Mouse (Mus musculus) central nervous system, embryonic 14 days (tissue): ENCODE results near the gene Gm14862. TPM values are rescaled to one million over a fixed set of nuclear protein-coding genes. Genes with fewer than 3 reads are reported as not detected.

Experiments
- polyA plus RNA-seq: library from polyadenylated mRNA; depleted of rRNA; stranded (reverse); fragments of >200 nt; gene quantifications from 2 replicates; pipeline ENCODE4 v1.2.3, GENCODE M21; 2012; rRNA removed

The Gm14862 gene
- not detected in 2 replicates for polyA plus RNA-seq

DNA sequence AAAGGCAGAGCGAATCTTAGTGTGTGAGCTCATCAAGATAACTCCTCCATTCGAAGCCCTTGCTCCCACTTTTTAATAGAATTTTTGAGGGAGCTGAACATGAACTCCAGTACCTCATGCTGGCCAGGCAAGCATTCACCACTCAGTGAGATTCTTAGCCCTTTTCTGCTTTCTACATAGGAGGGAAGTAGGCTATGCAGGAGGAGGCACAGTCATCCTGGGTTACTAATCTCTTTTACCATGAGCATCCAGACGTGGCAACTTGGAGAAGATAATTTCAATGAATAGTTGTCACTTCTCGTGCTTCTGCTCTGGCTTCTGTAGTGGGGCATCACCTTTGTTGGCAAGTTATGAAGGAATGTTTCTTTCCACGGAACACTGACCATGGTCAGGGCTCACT lies at the start of gene Gm14862:
Gene Gm14862 (minus strand): TSS at position 134 of the 400 bp plus-strand sequence.

DNA sequence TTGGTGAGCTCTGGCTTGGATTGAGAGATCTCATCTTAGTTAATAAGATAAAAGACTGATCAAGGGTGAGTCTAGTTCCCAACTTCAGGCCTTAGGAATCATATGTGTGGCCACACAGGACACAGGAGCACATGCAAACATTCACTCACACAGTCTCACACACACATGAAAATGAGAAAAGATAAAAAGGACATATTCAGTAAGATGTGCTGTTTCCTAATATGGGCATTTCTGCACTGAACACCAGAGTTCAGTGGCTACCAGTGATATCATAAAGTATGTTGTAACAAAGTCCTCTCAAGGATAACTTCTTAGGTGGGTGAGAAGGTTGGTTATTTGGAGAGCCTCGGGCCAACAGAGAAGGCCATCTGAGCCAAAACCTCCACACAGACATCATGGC lies 26.8 kb upstream of the Gm14862 start, which contains the start of gene H2al1m:
Gene H2al1m (plus strand): TSS at position 301 of the 400 bp plus-strand sequence.

GRCm38 (mm10) chrX:9272460-9273361 lies 16.0 kb upstream of the Gm14862 start, which contains the start of gene Xk:
TSS of gene Xk (plus strand) at chrX:9272756.

Other genes starting within 250 kb of the Gm14862 start
- gene Fthl17e, start 223.4 kb downstream of the Gm14862 start, polyA plus RNA-seq = not detected in 2 replicates
- not detected in 2 replicates for gene Fthl17f, start 193.9 kb downstream of the Gm14862 start, polyA plus RNA-seq
- not detected in 2 replicates for gene 4930402K13Rik, start 152.3 kb downstream of the Gm14862 start, polyA plus RNA-seq
- gene Lancl3, start 57.0 kb downstream of the Gm14862 start, polyA plus RNA-seq = 1.7 and 1.8 TPM in 2 replicates
- gene Xk, start 15.9 kb upstream of the Gm14862 start, polyA plus RNA-seq = 3.1 and 3.3 TPM in 2 replicates
- gene H2al1m, start 26.9 kb upstream of the Gm14862 start, polyA plus RNA-seq = 0.23 and 0.48 TPM in 2 replicates
- gene H2al1k, start 93.7 kb upstream of the Gm14862 start, polyA plus RNA-seq = not detected in 2 replicates
- gene Cybb, start 230.9 kb upstream of the Gm14862 start, polyA plus RNA-seq = 0.76 and 0.96 TPM in 2 replicates